Mouse (Mus musculus) liver, embryonic 14.5 days (tissue): ENCODE measurements around the gene Fam166a. TPM values are rescaled to one million over a fixed set of nuclear protein-coding genes. Genes with fewer than 3 reads are reported as not detected.
A peak's percentile ranks its signal among the peaks of the same experiment; 100 is the strongest.

Source experiments
- ATAC-seq: fragments of 200-750 bp; cut with Nextera tagmentation; 2 replicates; pipeline ENCODE4 v1.8.0; 2017; ENCODE audit warnings: moderate number of reproducible peaks, mild to moderate bottlenecking, moderate library complexity; ENCODE audit not compliant: insufficient read depth
- DNase-seq, 3 experiments: peaks; one replicate each; pipeline ENCODE4 v3.0.0-alpha.2; 2012 to 2013; ENCODE audit warnings: low read depth in 3 of 3, low spot score in 3 of 3
- H3K27ac ChIP-seq: fragments of 300-500 bp; sonication (generic); 2 replicates; pipeline ENCODE4 v1.5.1; 2014; ENCODE audit warnings: moderate library complexity, mild to moderate bottlenecking, control low read depth, inconsistent platforms
- H3K27me3 ChIP-seq: fragments of 300-500 bp; sonication (generic); 2 replicates; pipeline ENCODE4 v1.6.1; 2014; ENCODE audit warnings: mild to moderate bottlenecking, low read length, moderate library complexity; ENCODE audit not compliant: control insufficient read depth, insufficient read depth
- H3K36me3 ChIP-seq: fragments of 300-500 bp; sonication (generic); replicated peaks from 2 replicates; pipeline ENCODE4 v1.6.1; 2014; ENCODE audit warnings: low read depth; ENCODE audit not compliant: control insufficient read depth, insufficient read depth
- H3K4me1 ChIP-seq, 2 experiments: fragments of 200-500 bp in 1 of 2; fragments of 300-500 bp in 1 of 2; sonication (generic) in 1 of 2; replicated peaks; 2 replicates each; pipeline ENCODE4 v1.6.1; 2012 to 2014; ENCODE audit warnings: antibody characterized with exemption in 1 of 2, inconsistent platforms in 1 of 2, low read length in 1 of 2; ENCODE audit not compliant: control insufficient read depth in 2 of 2, insufficient read depth in 2 of 2
- H3K4me2 ChIP-seq: fragments of 300-500 bp; sonication (generic); 2 replicates; pipeline ENCODE4 v1.6.1; 2014; ENCODE audit warnings: low read depth, mild to moderate bottlenecking, control low read depth, moderate library complexity
- H3K4me3 ChIP-seq, 2 experiments: fragments of 200-500 bp in 1 of 2; fragments of 300-500 bp in 1 of 2; sonication (generic) in 1 of 2; 2 replicates each; pipeline ENCODE4 v1.5.1; 2012 to 2014; ENCODE audit warnings: low read depth in 2 of 2, low read length in 2 of 2, mild to moderate bottlenecking in 2 of 2, control low read depth in 1 of 2, inconsistent platforms in 1 of 2, moderate library complexity in 1 of 2; ENCODE audit not compliant: insufficient read depth in 1 of 2
- H3K9ac ChIP-seq: fragments of 300-500 bp; sonication (generic); replicated peaks from 2 replicates; pipeline ENCODE4 v1.6.1; 2014; ENCODE audit warnings: mild to moderate bottlenecking, control low read depth, moderate library complexity
- H3K9me3 ChIP-seq: fragments of 300-500 bp; sonication (generic); 2 replicates; pipeline ENCODE4 v1.6.1; 2016; ENCODE audit warnings: low read length, mixed read lengths; ENCODE audit not compliant: control insufficient read depth
- CTCF ChIP-seq: IDR thresholded peaks from 2 replicates; pipeline ENCODE4 v1.5.1; 2016; ENCODE audit warnings: antibody characterized with exemption, low read depth, control low read depth
- EP300 ChIP-seq: IDR thresholded peaks from 2 replicates; pipeline ENCODE4 v1.6.1; 2016; ENCODE audit warnings: antibody characterized with exemption, low read depth
- WGBS: fragments of 180-500 bp; shearing (Covaris S2); extraction: QIAGEN DNeasy Blood & Tissue Kit; methylation state at CpG from one replicate; pipeline ENCODE4 v1.1.7; 2014; ENCODE audit not compliant: insufficient replicate concordance; 5-methylcytosine and 5-hydroxymethylcytosine counted together
- polyA plus RNA-seq, 2 experiments: library from polyadenylated mRNA; depleted of rRNA in 1 of 2; stranded (reverse) in 1 of 2; unstranded in 1 of 2; fragments of >200 nt; fragmentation: Nextera tagmentation in 1 of 2; extraction: Ambion mirVana in 1 of 2; gene quantifications; 2 replicates each; pipeline versions ENCODE4 v1.2.1 to v1.2.3; 2012 to 2014

Fam166a gene
- polyA plus RNA-seq, 2 experiments, result 0.04 to 0.96 TPM

DNA sequence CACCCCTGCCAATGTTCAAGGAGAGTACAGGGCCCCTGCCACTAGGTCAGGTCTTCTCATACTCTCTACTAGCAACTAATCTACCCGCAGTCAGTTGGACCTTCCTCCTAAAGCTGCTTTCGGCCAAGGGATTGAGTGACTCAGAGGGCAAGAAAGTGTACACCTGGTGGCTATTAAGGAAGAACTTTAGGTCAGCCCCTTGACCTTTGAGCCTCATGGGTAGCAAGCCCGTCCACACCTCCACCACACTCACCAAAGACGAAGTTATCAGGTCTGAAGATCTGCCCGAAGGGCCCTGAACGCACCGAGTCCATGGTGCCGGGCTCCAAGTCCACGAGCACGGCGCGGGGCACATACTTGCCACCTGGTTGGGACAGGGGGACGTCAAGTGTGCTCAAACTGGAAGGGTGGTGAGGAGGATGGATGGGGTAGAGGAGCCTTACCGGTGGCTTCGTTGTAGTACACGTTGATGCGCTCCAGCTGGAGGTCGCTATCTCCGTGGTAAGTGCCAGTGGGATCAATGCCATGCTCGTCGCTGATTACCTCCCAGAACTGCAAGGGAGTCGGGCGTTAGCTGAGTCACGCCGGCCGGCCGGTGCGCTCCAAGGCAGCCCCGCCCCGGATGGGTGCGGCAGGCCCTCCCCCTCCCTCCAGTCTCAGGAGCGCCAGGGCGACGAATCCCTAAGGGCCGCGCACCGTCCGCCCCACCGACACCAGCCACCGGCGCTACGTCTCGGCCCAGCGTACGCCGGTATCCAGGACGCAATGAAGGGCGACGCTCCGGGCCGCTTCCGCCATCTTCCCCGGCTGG is 5.3 kb downstream of the Fam166a start:
- H3K4me2 ChIP-seq, result peak overlapping the region; percentile 81
- peak; percentile 39; the same call in 1 of the 2 replicates for TF ChIP-seq EP300
- no peak for TF ChIP-seq CTCF
- H3K27ac ChIP-seq, result peak overlapping the region; percentile 100
- H3K9me3 ChIP-seq, result no peaks in the 10 kb centered on the region
- under 1% methylated on average over 52 of the region's 53 CpGs for WGBS
- H3K36me3 ChIP-seq, result peaks cover 24% of the 10 kb centered on the region
- H3K4me3 ChIP-seq, result peak overlapping the region; percentile 90 to 96
- H3K27me3 ChIP-seq, result no peaks in the 10 kb centered on the region
- H3K4me1 ChIP-seq, result peaks cover 5 to 13% of the 10 kb centered on the region in 2 experiments
- H3K9ac ChIP-seq, result peak overlapping the region; percentile 100
- ATAC-seq, result peak; percentile 76
- DNase-seq, result peak; percentile 86 to 90 (median 87)

DNA sequence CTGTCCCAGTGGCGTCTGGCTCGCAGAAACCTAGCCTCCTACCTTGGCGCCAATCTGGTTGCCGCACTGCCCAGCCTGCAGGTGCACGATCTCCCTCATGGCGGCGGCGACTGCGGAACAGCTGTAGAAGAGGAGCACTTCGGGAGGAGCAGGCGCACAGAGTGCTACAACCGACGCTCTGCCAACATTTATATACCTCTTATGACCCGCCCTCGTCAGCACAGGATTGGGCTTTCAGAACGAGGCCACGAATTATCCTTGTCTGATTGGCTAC is 5.9 kb downstream of the Fam166a start, which contains the start of gene Tubb4b:
Tubb4b (minus strand) TSS at position 211 of the 274 bp plus-strand sequence.
- DNase-seq (no peak), ATAC-seq (no peak)
- Histone ChIP-seq H3K4me1 (peaks cover 5 to 13% of the 10 kb centered on the region in 2 experiments), H3K27me3 (no peaks in the 10 kb centered on the region), H3K27ac (peak within 1 kb of the TSS; percentile 100), H3K9me3 (no peaks in the 10 kb centered on the region), H3K4me2 (peak within 1 kb of the TSS; percentile 81), H3K36me3 (peaks cover 24% of the 10 kb centered on the region), H3K4me3 (peak within 1 kb of the TSS; percentile 90 to 96), H3K9ac (peak within 1 kb of the TSS; percentile 100)
- 0% methylated on average over 17 of the region's 17 CpGs for WGBS
- TF ChIP-seq CTCF (peak; percentile 43), EP300 (0 out of 2 replicates have a peak, but pooled peaks have one; percentile 43)

- H3K36me3 ChIP-seq, result peaks cover 24% of the 10 kb centered on the region
- H3K4me1 ChIP-seq, result peaks cover 5 to 13% of the 10 kb centered on the region in 2 experiments
- TF ChIP-seq EP300, result no peak; the same call in 1 of the 2 replicates
- DNase-seq, result peak; percentile 99 to 100 (median 99)
- ATAC-seq, result peak; percentile 87
- no peaks in the 10 kb centered on the region for H3K27me3 ChIP-seq
- H3K4me3 ChIP-seq, result peak overlapping the region; percentile 86 to 96
- peak overlapping the region; percentile 91 for H3K27ac ChIP-seq
- WGBS, result 2% methylated on average over 41 of the region's 41 CpGs
- H3K9me3 ChIP-seq, result no peaks in the 10 kb centered on the region
- peak overlapping the region; percentile 84 for H3K9ac ChIP-seq
- H3K4me2 ChIP-seq, result peak overlapping the region; percentile 77
These were observed 6.5 kb downstream of the Fam166a start for GRCm38 (mm10) chr2:25224766-25225752.

DNA sequence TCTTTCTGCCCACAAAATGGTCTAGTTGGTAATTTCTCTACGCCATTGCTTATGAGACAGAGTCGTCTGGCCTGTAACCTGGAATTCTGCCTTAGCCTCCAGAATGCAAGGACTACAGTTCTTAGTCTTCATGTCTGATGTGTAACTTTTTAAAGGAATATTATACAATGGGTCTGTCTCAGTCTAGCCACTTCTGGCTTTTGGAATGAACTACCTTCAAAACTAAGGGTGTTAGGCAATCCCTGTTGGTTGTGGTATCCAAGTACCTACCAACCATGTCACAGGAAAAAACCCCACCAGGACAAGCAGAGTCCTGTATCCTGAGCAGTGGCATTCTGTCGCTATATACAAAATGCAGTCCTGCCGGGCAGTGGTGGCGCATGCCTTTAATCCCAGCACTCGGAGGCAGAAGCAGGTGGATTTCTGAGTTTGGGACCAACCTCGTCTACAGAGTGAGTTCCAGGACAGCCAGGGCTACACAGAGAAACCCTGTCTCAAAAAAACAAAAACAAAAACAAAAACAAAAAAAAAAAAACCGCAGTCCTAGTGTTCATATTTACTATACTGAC is 7.3 kb downstream of the Fam166a start:
- Histone ChIP-seq H3K4me1 (peaks cover 5 to 13% of the 10 kb centered on the region in 2 experiments), H3K4me3 (peak overlapping the region; percentile 69 to 86), H3K27me3 (no peaks in the 10 kb centered on the region), H3K9ac (peak overlapping the region; percentile 84), H3K27ac (peak overlapping the region; percentile 91), H3K36me3 (peaks cover 24% of the 10 kb centered on the region), H3K4me2 (peak overlapping the region; percentile 77), H3K9me3 (no peaks in the 10 kb centered on the region)
- ATAC-seq (no peak), DNase-seq (no peak)
- WGBS, result 84% methylated on average over 8 of the region's 8 CpGs
- TF ChIP-seq EP300 (no peak), CTCF (no peak)
